Mouse (Mus musculus): ENCODE data around the gene Nde1. TPM values are rescaled to one million over a fixed set of nuclear protein-coding genes. Genes with fewer than 3 reads are reported as not detected.
"Not testable (repeated sequence)": the region's sequence is repeated elsewhere in the genome, so short reads cannot be mapped to it uniquely, and the experiment has no call there.

The Nde1 gene
- 100 to 1,000 TPM in 1 of 3 experiments, 10 to 100 TPM in 2; 88.3 to 134 (median 98.5) TPM for polyA plus RNA-seq (2017; shearing (Covaris generic))

GRCm38 (mm10) chr16:14162988-14163416, at the start of gene Nde1, which contains the start of gene Marf1:
TSS of gene Nde1 (plus strand) at chr16:14163275.
TSS of gene Marf1 (minus strand) at chr16:14163351.
- peak; percentile 71 for ATAC-seq

- ATAC-seq = no peak
Observed at GRCm38 (mm10) chr16:14117299-14117698, 45.8 kb upstream of the Nde1 start.

GRCm38 (mm10) chr16:14120941-14121340, 42.1 kb upstream of the Nde1 start:
- no peak for ATAC-seq

GRCm38 (mm10) chr16:14121563-14121962, 41.5 kb upstream of the Nde1 start:
- no peak for ATAC-seq

- no peak for ATAC-seq
Observed at GRCm38 (mm10) chr16:14122586-14122985, 40.5 kb upstream of the Nde1 start.

- no peak for ATAC-seq
Observed at GRCm38 (mm10) chr16:14123901-14124300, 39.2 kb upstream of the Nde1 start.

GRCm38 (mm10) chr16:14124709-14125108, 38.4 kb upstream of the Nde1 start:
- ATAC-seq = no peak

GRCm38 (mm10) chr16:14125253-14125652, 37.8 kb upstream of the Nde1 start:
- no peak for ATAC-seq

GRCm38 (mm10) chr16:14128977-14129376, 34.1 kb upstream of the Nde1 start:
- ATAC-seq = no peak

- no peak for ATAC-seq
Observed at GRCm38 (mm10) chr16:14130796-14131195, 32.3 kb upstream of the Nde1 start.

GRCm38 (mm10) chr16:14131376-14131775, 31.7 kb upstream of the Nde1 start:
- ATAC-seq = no peak

- no peak for ATAC-seq
Observed at GRCm38 (mm10) chr16:14131838-14132237, 31.2 kb upstream of the Nde1 start.

GRCm38 (mm10) chr16:14135014-14135413, 28.1 kb upstream of the Nde1 start:
- ATAC-seq = no peak

GRCm38 (mm10) chr16:14137976-14138561, 25.0 kb upstream of the Nde1 start:
- ATAC-seq = no peak

GRCm38 (mm10) chr16:14139106-14139505, 24.0 kb upstream of the Nde1 start:
- no peak for ATAC-seq

GRCm38 (mm10) chr16:14143298-14143697, 19.8 kb upstream of the Nde1 start:
- ATAC-seq = no peak

GRCm38 (mm10) chr16:14147712-14148111, 15.4 kb upstream of the Nde1 start:
- ATAC-seq = no peak

- ATAC-seq = no peak
Observed at GRCm38 (mm10) chr16:14151718-14152117, 11.4 kb upstream of the Nde1 start.

GRCm38 (mm10) chr16:14155638-14156037, 7.4 kb upstream of the Nde1 start:
- ATAC-seq = not testable (repeated sequence)

GRCm38 (mm10) chr16:14156312-14156711, 6.8 kb upstream of the Nde1 start:
- no peak for ATAC-seq

- ATAC-seq = no peak
Observed at GRCm38 (mm10) chr16:14158536-14158935, 4.5 kb upstream of the Nde1 start.

GRCm38 (mm10) chr16:14158936-14159745, 3.9 kb upstream of the Nde1 start:
- peak; percentile 77 for ATAC-seq

- ATAC-seq = peak; percentile 43
Observed at GRCm38 (mm10) chr16:14159746-14160131, 3.3 kb upstream of the Nde1 start.

- ATAC-seq = no peak
Observed at GRCm38 (mm10) chr16:14160941-14161340, 2.1 kb upstream of the Nde1 start.
